Mouse (Mus musculus): ENCODE measurements at regions not wholly inside any gene's neighbourhood (a gene's known extent, or its start where the extent isn't known, plus 50 kb on each side); places are given as distances from the start of the nearest gene placed in this dataset.
"Not testable (repeated sequence)": the region's sequence is repeated elsewhere in the genome, so short reads cannot be mapped to it uniquely, and the experiment has no call there.

GRCm38 (mm10) chr10:84183239-84183638, 257.2 kb downstream of the Nuak1 start:
- no peak for DNase-seq (ENCODE audit: low spot score)

DNA sequence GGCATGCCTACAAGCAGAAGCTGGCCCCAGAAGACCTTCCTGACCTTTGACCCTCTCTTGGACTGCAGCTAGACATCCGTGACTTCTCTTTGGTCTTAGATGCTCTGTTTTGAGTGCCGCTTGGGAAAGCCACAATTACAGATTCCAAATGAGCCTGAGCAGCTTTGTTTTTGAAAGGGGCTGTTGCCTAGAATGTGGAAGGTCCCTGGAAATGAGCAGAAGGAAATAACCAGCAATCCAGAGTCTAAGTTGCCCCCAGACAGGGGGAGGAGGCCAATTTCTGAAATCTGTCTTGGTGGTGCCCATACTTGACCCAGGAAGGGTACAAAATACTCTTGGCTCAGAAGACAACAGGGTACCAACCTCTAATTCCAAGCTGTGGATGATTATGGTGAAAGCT, 253.9 kb downstream of the Nuak1 start:
- DNase-seq (ENCODE audit: low spot score), result no peak

DNA sequence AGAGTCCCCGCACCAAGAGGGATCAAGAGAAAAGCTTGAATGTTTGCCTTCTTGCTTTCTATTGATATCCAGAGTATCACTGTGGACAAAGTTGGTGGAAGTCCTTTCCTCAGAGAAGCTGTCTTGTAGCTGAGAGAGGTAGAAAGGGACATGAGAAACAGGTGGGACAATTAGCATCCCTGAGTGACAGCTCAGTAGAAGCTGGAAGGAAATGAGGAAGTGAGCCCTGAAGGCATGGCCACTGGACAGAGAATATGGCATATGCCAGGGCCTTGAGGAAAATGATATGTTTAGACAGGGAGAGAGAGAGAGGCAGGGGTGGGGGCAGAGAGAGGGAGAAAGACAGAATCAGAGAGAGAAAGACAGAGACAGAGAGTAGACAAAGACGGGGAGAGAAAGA, 241.4 kb downstream of the Nuak1 start:
- DNase-seq (ENCODE audit: low spot score), result no peak

DNA sequence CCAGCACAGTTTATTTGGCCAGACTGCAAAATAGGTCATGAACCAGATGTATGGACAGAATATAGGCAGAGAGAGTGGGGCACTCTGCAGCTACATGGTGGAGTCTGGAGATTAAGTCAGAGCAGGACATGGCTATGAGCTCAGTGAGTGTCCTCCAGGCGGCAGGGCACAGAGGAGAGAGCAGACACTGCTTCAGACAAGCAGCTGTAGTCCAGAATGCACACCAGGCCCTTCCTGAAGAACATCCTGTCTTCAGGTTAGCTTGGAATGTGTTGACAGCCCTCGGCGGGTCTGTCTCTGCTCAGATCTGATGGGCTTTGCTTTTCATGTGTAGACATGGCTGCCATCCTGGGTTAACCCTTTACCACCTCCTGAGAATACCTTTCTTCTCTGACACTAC, 238.6 kb downstream of the Nuak1 start:
- no peak for DNase-seq (ENCODE audit: low spot score)

- DNase-seq (ENCODE audit: low spot score), result no peak
Observed at GRCm38 (mm10) chr10:84212096-84212785, 228.2 kb downstream of the Nuak1 start.

DNA sequence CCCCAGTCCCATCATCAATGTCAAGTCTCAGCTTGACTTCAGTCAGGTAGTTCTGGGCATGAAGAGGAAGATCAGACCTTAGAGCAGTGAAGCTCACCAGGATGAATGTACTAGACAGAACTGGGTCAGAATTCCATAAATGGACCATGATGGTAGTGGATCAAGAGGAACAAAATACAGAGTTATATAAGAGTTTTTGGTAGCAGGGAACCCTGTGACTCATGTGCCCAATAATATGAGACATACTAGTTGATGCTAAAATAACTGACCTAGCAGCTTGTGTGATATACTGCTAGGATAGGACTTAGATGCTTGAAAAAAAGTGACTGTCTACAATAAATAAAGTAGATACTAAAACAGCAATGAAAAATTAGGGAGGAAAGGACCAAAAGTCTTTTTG, 225.6 kb downstream of the Nuak1 start:
- no peak for DNase-seq (ENCODE audit: low spot score)

DNA sequence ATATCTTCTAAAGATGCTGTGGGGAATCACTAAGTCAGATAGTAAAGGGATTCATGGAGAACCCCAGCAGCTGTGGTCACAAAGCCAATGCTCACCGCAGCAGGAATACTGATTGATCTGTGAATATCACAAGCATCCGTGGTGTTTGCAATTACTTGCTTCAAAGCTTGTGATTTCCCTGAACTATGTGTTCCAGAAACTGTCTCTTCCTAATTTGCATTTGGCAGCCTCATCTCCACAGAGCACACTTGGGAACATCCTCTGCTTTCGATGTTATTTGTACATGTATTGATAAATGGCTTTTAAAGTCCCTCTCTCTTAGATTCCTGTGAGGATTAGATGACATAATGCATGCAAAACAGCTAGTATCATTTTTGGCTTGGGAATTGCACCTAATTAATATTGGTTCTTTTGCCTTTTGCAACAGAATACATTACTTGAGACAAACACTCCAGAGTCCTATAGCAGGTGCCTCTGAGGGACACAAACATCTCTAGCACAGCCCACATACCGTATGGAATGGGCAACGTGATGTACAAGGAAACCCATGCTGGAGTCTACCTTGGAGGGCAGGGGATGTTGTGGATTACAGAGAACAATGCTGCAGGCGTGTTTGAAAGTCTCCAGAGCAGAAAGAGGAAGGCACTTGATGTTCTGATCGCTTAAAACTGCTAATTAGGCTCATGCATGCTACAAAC, 211.0 kb downstream of the Nuak1 start:
- DNase-seq (ENCODE audit: low spot score), result no peak

DNA sequence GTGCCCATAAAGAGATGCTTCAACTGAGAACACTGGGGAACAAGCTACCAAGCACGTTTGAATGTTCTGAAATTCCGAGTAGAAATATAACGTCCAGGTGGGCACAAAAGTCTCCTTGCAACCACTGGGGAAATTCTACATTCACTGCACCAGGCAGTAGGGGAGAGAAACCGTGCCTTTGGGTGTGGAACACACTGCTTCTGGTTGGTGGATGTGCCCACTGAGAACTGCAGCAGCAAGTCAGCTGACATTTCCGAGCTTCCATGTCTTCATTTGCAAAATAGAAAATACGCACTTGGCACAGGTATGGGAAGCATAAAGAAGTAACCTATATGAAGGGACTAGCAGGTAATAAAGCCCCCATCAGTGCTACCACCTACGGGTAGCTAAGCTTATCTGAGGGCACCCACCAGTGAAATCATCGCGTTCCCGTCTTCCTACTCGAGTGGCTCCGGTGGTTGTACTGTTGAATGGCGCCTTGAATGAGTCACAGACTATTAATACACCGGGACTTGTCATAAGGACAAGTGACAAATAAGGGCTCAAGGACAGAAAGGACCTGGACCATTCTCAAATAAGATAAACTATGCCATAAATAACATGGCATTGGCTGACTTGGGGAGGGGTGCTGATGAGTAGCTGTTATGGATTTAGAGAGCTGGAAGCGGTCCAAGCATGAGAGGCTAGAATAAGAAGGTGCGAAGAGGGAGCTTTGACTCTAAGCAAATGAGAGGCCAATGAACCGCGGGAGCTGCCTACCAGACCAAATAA, 210.2 kb downstream of the Nuak1 start:
- DNase-seq (ENCODE audit: low spot score), result no peak

- DNase-seq (ENCODE audit: low spot score), result no peak
Observed at GRCm38 (mm10) chr10:84235006-84235405, 205.4 kb downstream of the Nuak1 start.

GRCm38 (mm10) chr10:84236236-84236635, 204.2 kb downstream of the Nuak1 start:
- no peak for DNase-seq (ENCODE audit: low spot score)

- DNase-seq (ENCODE audit: low spot score), result no peak
Observed at GRCm38 (mm10) chr10:84238279-84238963, 202.0 kb downstream of the Nuak1 start.

DNA sequence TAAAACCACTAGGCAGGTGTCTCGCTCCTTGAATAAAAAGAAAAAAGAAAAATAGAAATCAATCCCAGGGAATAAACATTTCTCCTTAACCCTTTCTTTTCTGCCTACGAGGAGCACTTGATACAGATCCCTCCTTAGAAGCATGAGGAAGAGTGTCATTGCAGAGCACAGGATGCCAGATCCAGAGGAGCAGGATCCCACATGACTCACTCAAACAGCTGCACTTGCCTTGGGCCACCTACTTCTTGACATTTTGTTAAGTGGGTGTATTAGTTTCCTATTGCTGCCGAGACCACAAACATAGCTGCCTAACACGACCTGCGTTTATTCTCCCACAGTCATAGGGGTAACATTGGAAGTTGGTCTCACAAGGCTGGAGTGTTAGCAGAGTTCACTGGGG, 197.1 kb downstream of the Nuak1 start:
- no peak for DNase-seq (ENCODE audit: low spot score)

DNA sequence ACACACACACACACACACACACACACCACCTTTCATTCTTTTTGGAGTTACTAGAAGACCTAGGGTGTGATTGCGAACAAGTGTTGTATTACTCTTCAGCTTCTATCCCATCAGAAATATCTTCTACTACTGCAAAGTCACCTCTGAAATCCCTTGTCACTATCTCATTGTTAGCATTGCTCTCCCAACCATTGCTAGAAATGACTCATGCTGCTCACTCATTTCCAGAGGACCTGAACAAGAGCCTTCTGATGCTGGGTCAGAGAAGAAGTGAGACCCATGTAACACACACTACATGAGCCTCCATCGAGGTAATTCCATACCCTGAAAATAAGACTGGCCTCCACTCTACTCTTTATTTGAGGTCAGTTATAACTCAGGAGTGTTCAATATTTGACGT, 191.1 kb downstream of the Nuak1 start:
- no peak for DNase-seq (ENCODE audit: low spot score)

GRCm38 (mm10) chr10:84260931-84261650, 179.3 kb downstream of the Nuak1 start:
- DNase-seq (ENCODE audit: low spot score), result no peak

- DNase-seq (ENCODE audit: low spot score), result no peak
Observed at GRCm38 (mm10) chr10:84262943-84263342, 177.5 kb downstream of the Nuak1 start.

GRCm38 (mm10) chr10:84285832-84286506, 154.4 kb downstream of the Nuak1 start:
- DNase-seq (ENCODE audit: low spot score), result no peak

GRCm38 (mm10) chr10:84294422-84294821, 146.0 kb downstream of the Nuak1 start:
- no peak for DNase-seq (ENCODE audit: low spot score)

DNA sequence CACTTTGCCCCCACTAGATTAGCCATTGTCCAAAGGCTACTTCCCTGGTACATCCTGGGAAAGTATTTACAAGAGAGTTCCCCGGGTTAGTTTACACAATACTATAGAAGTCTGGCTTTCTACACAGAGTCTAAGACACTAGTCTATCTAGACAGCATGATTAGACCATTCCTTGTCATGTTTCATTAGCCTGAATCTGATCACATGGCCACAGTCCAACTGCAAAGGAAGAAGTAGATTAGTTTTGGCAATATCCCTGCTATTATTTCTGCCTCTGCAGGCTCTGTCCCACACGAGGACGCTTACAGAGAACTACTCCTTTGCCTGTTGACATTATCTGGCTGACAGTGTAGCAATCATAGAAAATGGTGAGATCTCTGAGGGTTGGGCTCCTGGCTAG, 144.2 kb downstream of the Nuak1 start:
- DNase-seq (ENCODE audit: low spot score), result no peak

GRCm38 (mm10) chr10:84301561-84301960, 138.8 kb downstream of the Nuak1 start:
- DNase-seq (ENCODE audit: low spot score), result no peak

- DNase-seq (ENCODE audit: low spot score), result no peak
Observed at GRCm38 (mm10) chr10:84302821-84303520, 137.4 kb downstream of the Nuak1 start.

DNA sequence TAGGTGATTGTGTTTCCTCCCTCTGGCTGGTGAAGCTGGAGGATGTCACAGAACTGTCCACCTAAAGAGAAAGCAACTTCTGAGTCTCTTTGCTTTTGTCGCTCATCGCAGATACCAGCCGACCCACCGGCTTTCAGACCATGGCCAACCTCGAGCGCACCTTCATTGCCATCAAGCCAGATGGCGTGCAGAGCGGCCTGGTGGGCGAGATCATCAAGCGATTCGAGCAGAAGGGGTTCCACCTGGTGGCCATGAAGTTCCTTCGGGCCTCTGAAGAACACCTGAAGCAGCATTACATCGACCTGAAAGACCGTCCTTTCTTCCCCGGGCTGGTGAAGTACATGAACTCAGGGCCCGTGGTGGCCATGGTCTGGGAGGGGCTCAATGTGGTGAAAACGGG, 131.7 kb downstream of the Nuak1 start:
- not testable (repeated sequence) for DNase-seq (ENCODE audit: low spot score)

Data from testis, postnatal 10 days (tissue).